Mouse (Mus musculus) lung, postnatal 0 days (tissue): ENCODE results near the gene Frmd8. TPM values are rescaled to one million over a fixed set of nuclear protein-coding genes. Genes with fewer than 3 reads are reported as not detected.
A peak's percentile ranks its signal among the peaks of the same experiment; 100 is the strongest.

ENCODE experiments used
- ATAC-seq: fragments of 200-750 bp; cut with Nextera tagmentation; 2 replicates; pipeline ENCODE4 v1.8.0; 2017; ENCODE audit warnings: moderate library complexity
- DNase-seq: peaks from one replicate; pipeline ENCODE4 v3.0.0-alpha.2; 2016; ENCODE audit warnings: low spot score
- H3K27ac ChIP-seq: fragments of 300-500 bp; sonication (generic); 2 replicates; pipeline ENCODE4 v1.5.1; 2014; ENCODE audit warnings: antibody characterized with exemption, mild to moderate bottlenecking, low read length, mixed read lengths
- H3K27me3 ChIP-seq: fragments of 300-500 bp; sonication (generic); replicated peaks from 2 replicates; pipeline ENCODE4 v1.6.1; 2014; ENCODE audit warnings: low read length, mixed read lengths; ENCODE audit not compliant: insufficient read depth
- H3K36me3 ChIP-seq: fragments of 300-500 bp; sonication (generic); 2 replicates; pipeline ENCODE4 v1.6.1; 2014; ENCODE audit warnings: low read length, mixed read lengths; ENCODE audit not compliant: insufficient read depth
- H3K4me1 ChIP-seq: fragments of 300-500 bp; sonication (generic); 2 replicates; pipeline ENCODE4 v1.6.1; 2014; ENCODE audit warnings: antibody characterized with exemption, low read depth, low read length, mixed read lengths; ENCODE audit not compliant: insufficient read depth
- H3K4me2 ChIP-seq: fragments of 300-500 bp; sonication (generic); replicated peaks from 2 replicates; pipeline ENCODE4 v1.6.1; 2014; ENCODE audit warnings: low read depth, mild to moderate bottlenecking, low read length, moderate library complexity, mixed read lengths
- H3K4me3 ChIP-seq: fragments of 300-500 bp; sonication (generic); 2 replicates; pipeline ENCODE4 v1.5.1; 2014; ENCODE audit warnings: low read depth, low read length
- H3K9ac ChIP-seq: fragments of 300-500 bp; sonication (generic); replicated peaks from 2 replicates; pipeline ENCODE4 v1.6.1; 2014; ENCODE audit warnings: low read depth, mild to moderate bottlenecking
- H3K9me3 ChIP-seq: fragments of 300-500 bp; sonication (generic); 2 replicates; pipeline ENCODE4 v1.6.1; 2016; ENCODE audit warnings: low read length, mixed read lengths
- CTCF ChIP-seq: IDR thresholded peaks from 2 replicates; pipeline ENCODE4 v1.5.1; 2016; ENCODE audit warnings: antibody characterized with exemption, mild to moderate bottlenecking
- EP300 ChIP-seq: IDR thresholded peaks from 2 replicates; pipeline ENCODE4 v1.6.1; 2016; ENCODE audit warnings: antibody characterized with exemption, mild to moderate bottlenecking, control low read depth
- WGBS: fragments of 180-500 bp; shearing (Covaris S2); extraction: QIAGEN DNeasy Blood & Tissue Kit; methylation state at CpG from one replicate; pipeline ENCODE4 v1.1.7; 2014; 5-methylcytosine and 5-hydroxymethylcytosine counted together
- polyA plus RNA-seq: library from polyadenylated mRNA; unstranded; fragments of >200 nt; fragmentation: Nextera tagmentation; extraction: Ambion mirVana; gene quantifications from 2 replicates; pipeline ENCODE4 v1.2.1, GENCODE M21; 2015

The Frmd8 gene
- polyA plus RNA-seq, 1 experiment from 2014 or later, result 35.1 TPM

GRCm38 (mm10) chr19:5803881-5804279, 71.2 kb downstream of the Frmd8 start:
- Histone ChIP-seq H3K36me3 (no peaks in the 10 kb centered on the region; the same call in 1 of the 2 replicates), H3K4me2 (peak overlapping the region; percentile 85), H3K27ac (peak overlapping the region; percentile 99), H3K27me3 (no peaks in the 10 kb centered on the region), H3K4me3 (peak overlapping the region; percentile 71), H3K4me1 (peaks cover 40% of the 10 kb centered on the region), H3K9me3 (no peaks in the 10 kb centered on the region), H3K9ac (peak overlapping the region; percentile 48; the same call in 1 of the 2 replicates)
- ATAC-seq (no peak), DNase-seq (no peak)
- WGBS, result 0% methylated on average over 16 of the region's 16 CpGs
- no peak for TF ChIP-seq CTCF
- no peak; the same call in 1 of the 2 replicates for TF ChIP-seq EP300

- Histone ChIP-seq H3K4me1 (peaks cover 34% of the 10 kb centered on the region), H3K27ac (peak overlapping the region; percentile 99), H3K4me2 (peak overlapping the region; percentile 85), H3K9ac (peak overlapping the region; percentile 98), H3K4me3 (peak overlapping the region; percentile 71), H3K9me3 (no peaks in the 10 kb centered on the region), H3K36me3 (peaks cover 4% of the 10 kb centered on the region; the same call in 1 of the 2 replicates), H3K27me3 (no peaks in the 10 kb centered on the region)
- peak; percentile 89 for ATAC-seq
- peak; percentile 98 for DNase-seq
- TF ChIP-seq EP300 (peak; percentile 97), CTCF (no peak)
- WGBS, result under 1% methylated on average over 54 of the region's 67 CpGs
Measured at GRCm38 (mm10) chr19:5803041-5803880, 71.8 kb downstream of the Frmd8 start.

DNA sequence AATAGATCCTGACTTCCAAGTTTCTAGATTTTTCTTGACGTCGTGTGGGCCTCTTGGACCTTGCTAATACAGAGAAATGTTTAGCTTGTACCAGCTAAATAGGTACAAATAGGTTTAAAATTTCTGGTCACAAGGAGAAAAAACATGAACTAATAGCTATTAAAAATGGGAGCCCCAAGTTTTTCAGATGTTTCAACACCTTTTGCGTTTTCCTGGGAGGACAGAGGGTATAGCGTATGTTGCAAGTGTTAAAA, 72.4 kb downstream of the Frmd8 start:
- Histone ChIP-seq H3K4me3 (peak overlapping the region; percentile 71), H3K4me2 (peak overlapping the region; percentile 85), H3K27ac (peak overlapping the region; percentile 99), H3K4me1 (peaks cover 29% of the 10 kb centered on the region), H3K9me3 (no peaks in the 10 kb centered on the region), H3K27me3 (no peaks in the 10 kb centered on the region), H3K36me3 (peaks cover 4% of the 10 kb centered on the region; the same call in 1 of the 2 replicates), H3K9ac (peak overlapping the region; percentile 98)
- 0% methylated on average over 4 of the region's 4 CpGs for WGBS
- no peak for ATAC-seq
- peak; percentile 53; the same call in 1 of the 2 replicates for TF ChIP-seq EP300
- no peak for TF ChIP-seq CTCF
- DNase-seq, result no peak

GRCm38 (mm10) chr19:5802011-5802786, 72.9 kb downstream of the Frmd8 start:
- peaks cover 25% of the 10 kb centered on the region for H3K4me1 ChIP-seq
- H3K27ac ChIP-seq, result peak overlapping the region; percentile 99
- H3K9me3 ChIP-seq, result no peaks in the 10 kb centered on the region
- under 1% methylated on average over 25 of the region's 25 CpGs for WGBS
- TF ChIP-seq CTCF (no peak), EP300 (peak; percentile 92; the same call in 1 of the 2 replicates)
- DNase-seq (peak; percentile 98), ATAC-seq (peak; percentile 39)
- peak overlapping the region; percentile 98 for H3K9ac ChIP-seq
- H3K4me2 ChIP-seq, result peak overlapping the region; percentile 85
- H3K27me3 ChIP-seq, result no peaks in the 10 kb centered on the region
- H3K4me3 ChIP-seq, result peak overlapping the region; percentile 71
- peaks cover 7% of the 10 kb centered on the region; the same call in 1 of the 2 replicates for H3K36me3 ChIP-seq

DNA sequence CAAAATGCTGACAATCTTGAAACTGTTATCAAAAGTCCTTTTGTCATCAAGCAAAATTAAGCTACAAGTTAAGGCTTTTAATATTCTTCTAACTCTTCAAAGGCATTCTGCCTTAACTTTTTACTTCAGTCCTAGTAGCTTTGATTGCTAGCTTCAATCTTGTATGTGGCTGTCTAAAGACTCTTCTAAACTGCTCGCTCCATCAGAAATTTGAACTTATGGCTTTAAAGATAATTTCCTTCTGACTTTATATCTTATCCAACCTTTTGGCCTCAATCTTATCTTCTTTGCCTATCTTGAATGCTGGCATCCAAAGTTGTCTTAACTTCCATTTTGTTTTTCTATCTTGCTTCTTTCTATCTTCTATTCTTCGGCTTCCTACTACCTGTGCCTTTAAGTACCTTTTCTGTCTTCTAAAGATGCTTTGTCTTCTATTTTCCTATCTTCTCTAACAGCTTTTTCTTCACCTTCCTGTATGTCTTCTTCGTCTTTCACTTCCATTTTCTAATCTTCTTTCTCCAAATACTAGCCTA, 73.6 kb downstream of the Frmd8 start:
- Histone ChIP-seq H3K36me3 (peaks cover 14% of the 10 kb centered on the region; the same call in 1 of the 2 replicates), H3K27ac (peak overlapping the region; percentile 99), H3K4me2 (peak overlapping the region; percentile 85), H3K4me3 (peak overlapping the region; percentile 71), H3K9me3 (no peaks in the 10 kb centered on the region), H3K4me1 (peaks cover 20% of the 10 kb centered on the region), H3K9ac (peak overlapping the region; percentile 98), H3K27me3 (no peaks in the 10 kb centered on the region)
- ATAC-seq (no peak), DNase-seq (peak; percentile 57)
- WGBS, result under 1% methylated on average over 3 of the region's 3 CpGs
- no peak for TF ChIP-seq EP300
- TF ChIP-seq CTCF, result no peak
